Mouse (Mus musculus): ENCODE measurements around the gene Gm20661.

Gm20661 gene

DNA sequence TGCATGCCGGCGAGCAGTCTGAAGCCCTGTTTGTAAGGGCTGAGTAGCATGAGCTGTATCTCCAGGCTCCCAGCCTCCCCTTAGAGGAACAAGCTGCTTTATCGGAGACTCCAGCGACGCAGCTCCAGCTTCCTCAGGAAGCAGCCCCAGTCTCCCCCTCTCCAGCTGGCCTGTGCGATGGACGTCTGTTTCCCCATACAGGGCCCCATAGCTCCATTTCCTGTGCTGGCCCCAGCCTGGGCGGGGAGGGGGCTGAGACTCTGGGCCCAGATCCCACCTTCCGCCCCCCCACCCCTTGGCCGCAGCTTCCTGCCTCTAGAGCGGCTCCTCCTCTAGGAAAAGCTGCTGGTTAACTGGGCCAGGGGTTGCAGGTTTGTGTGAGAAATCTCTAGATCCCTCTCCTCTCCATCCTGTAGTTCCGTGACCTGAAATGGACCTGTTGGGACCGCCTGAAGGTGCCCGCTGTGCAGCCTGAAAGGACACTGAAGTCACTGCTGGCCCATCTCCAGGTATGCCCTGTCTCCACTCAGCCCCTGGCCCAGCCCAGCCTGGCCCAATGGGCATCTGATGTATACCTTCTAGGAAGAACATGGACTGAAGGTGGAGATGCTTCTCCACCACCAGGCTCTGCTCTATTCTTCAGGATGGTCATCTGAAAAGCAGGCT, at the start of gene Gm20661:
TSS of gene Gm20661 (plus strand) at position 378 of the 666 bp plus-strand sequence.
- peak; percentile 77 for DNase-seq

DNA sequence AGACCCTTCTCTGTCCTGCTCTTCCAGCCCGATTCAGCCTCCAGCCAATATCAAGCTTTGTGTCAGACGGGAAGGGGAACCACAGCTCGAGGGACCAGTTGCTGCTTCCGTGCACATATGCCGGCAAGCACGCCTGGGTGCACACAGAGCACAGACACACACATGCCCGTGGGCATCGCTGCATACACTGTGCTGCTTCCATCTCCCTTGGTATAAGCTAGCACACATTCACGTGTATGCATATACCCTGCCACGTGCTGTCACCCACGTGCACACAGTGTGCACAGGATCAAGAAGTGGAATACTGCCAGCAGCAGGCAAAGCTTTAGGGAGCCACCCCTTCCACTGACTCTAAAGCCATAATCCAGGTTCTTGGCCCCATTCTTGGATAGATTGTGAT, 48.7 kb upstream of the Gm20661 start:
- DNase-seq, result no peak

DNA sequence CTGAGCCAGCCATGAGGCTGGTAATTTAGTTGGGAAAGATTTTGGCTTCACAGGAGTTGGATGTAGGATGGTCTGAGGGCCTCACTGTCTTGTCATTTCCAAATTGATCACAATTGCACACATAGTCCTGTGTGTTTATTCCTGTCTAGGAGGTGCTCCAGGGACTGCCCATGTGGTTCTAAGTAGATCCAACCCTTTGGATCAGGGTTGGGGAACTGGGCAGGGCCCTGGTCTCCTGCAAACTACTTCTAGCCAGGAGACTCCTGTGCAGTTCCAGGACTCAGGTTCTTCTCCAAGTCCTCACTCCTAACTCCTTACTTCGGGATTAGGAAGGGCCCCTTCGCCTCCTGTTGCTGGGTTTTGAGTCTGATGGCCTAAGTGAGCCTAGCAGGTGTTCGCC, 47.5 kb upstream of the Gm20661 start, which contains the start of gene Camkv:
TSS of gene Camkv (plus strand) at position 301 of the 400 bp plus-strand sequence.
- no peak for DNase-seq

GRCm38 (mm10) chr9:107935790-107936214, 47.1 kb upstream of the Gm20661 start:
- DNase-seq, result peak; percentile 6

GRCm38 (mm10) chr9:107936215-107936822, 46.5 kb upstream of the Gm20661 start:
- no peak for DNase-seq

DNA sequence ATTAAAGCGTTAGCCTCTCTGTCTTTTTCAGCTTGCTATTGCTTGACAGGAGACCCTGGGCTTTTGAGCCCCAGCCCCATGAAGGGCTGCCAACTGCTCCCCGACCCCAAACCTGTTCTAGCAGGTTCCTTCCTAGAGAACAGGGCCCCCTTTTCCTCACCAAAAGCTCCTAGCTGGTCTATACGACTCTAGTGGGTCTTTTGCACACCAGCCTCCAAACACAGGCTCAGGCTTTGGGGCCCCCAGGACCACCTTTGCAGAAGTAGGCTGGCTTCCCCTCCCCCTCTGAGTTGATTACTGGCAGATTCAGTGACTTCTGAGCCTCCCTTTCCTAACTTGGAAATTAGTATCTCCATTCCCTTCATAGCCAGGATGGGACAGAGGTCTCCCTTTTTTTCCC, 46.0 kb upstream of the Gm20661 start:
- no peak for DNase-seq

- DNase-seq, result no peak
These were observed 35.3 kb upstream of the Gm20661 start for GRCm38 (mm10) chr9:107947241-107948194.

DNA sequence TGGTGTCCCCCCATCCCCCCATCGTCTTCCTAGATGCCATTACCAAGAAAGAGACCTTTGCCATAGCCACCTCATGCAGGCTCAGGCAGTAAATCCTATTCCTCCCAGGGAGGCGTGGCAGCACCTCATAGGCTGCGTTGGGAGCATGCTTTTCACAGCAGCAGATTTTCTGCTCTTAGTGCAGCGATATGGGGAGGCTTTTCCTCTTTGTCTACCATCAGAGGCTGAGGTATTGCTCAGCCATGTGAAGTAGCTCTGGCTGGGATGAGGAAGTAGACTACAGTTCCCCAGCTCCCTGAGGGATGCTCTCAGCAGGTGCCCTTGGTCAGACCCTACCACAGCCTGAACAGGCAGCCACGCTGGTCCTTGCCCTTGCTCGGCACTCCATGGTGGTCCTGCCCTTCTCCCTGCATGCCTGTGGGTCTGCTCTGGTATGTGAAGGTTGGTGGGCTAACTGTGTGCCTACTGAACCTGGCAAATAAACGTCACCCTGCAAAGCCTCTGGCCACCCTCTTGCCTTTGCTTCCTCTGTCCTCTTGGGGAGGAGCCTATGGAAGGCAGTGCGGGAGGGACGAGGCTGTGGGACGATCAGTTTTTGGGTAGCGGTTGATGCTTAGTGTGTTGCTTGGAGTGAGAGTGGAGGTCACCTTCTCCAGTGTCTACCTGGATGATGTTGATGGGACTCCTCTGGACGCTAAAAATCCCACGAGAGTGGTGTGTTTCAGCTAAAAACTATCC, 33.5 kb upstream of the Gm20661 start:
- no peak for DNase-seq

DNA sequence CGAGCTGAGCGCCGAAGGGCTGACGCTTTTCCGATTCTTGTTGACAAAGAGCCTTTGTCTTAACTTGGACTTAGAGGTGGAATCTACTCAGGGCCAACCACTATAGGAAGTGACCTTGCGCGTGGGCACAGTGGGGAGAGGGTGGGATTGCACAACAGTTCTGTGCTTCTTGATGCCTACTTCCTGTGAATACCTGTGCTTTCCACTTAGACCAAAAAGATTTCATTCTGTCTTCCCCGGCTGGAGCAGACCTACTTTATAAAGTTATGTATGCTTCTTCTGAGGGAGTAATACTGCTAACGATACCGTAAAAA, 33.0 kb upstream of the Gm20661 start, which contains the start of gene Traip:
TSS of gene Traip (plus strand) at position 215 of the 314 bp plus-strand sequence.
- DNase-seq, result no peak

- DNase-seq, result peak; percentile 95
These were observed 32.1 kb upstream of the Gm20661 start for GRCm38 (mm10) chr9:107950460-107951355.

DNA sequence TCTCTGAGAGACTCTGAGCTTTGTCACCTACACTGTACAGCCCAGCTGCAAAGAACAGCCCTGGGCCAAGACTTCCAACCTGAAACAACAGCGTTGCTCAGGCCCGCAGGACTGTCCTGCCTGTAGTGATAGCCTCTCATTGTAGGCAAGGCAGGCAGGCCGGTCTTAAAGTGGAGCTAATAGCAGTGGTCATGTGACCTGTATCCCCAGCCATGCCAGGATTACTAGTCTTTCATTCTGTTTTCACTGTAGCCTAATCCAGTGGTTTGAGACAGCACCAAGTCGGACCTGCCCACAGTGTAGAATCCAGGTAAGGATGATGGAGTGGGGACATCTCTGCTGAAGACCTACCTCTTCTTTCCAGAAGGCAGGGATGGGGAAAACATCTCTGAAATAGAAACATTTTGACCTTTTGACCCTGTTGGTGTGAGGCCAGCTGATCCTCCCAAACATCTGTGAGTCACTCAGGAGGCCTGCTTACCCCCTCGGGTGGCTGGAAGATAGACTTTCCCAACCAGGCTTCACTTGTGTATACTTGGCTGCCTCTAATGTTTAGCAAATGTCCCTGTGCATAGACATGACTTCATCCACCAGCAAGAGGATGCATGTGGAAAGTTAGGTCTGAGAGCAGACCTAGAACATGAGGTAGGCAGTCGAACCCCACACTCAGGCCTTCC, 27.1 kb upstream of the Gm20661 start:
- peak; percentile 26 for DNase-seq

- DNase-seq, result no peak
These were observed 25.7 kb upstream of the Gm20661 start for GRCm38 (mm10) chr9:107957141-107957540.

GRCm38 (mm10) chr9:107959896-107960295, 23.0 kb upstream of the Gm20661 start:
- DNase-seq, result no peak

DNA sequence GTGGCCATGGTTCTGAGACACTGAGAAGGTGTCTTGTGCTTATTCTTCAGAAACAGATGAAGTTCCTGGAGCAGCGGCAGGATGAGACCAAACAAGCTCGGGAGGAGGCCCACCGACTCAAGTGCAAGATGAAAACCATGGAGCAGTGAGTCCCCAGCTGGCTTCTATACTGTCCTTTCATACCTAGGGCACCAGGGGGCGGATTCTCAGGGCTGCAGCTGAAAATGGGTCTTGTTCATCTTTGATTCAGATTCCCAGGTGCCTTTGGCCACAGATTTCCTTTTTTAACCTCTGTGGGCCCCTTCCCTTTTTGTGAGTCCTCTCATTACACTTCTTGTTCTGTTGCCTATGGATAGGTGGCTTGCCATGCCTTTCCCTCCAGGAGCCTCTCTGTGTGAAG, 21.9 kb upstream of the Gm20661 start:
- no peak for DNase-seq

- DNase-seq, result no peak
These were observed 21.5 kb upstream of the Gm20661 start for GRCm38 (mm10) chr9:107961351-107961762.

GRCm38 (mm10) chr9:107961881-107962280, 21.0 kb upstream of the Gm20661 start:
- no peak for DNase-seq

- no peak for DNase-seq
These were observed 19.9 kb upstream of the Gm20661 start for GRCm38 (mm10) chr9:107962916-107963315.

DNA sequence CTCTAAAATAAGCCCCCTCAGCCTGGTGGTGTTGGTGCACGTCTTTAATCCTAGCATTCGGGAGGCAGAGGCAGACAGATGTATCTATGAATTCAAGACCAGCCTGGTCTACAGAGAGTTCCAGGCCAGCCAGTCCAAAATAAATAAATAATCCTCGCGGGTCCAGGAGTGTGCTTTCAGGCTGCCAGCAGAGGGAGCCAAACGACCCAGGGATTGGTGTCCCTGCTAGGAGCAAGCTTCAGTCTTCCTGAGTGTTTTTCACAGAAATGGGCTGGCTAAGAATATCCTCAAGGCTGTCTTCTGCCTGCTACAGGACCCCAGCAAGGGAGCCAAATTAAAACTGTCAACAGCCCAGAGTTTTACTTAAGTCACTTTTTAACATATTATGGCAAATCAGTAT, 19.2 kb upstream of the Gm20661 start:
- DNase-seq, result peak; percentile 93

- DNase-seq, result no peak
These were observed 18.2 kb upstream of the Gm20661 start for GRCm38 (mm10) chr9:107964681-107965080.

- DNase-seq, result no peak
These were observed 16.2 kb upstream of the Gm20661 start for GRCm38 (mm10) chr9:107966676-107967075.

GRCm38 (mm10) chr9:107967437-107967836, 15.4 kb upstream of the Gm20661 start:
- no peak for DNase-seq

Measured in lung, postnatal 14 days (tissue).